Mouse (Mus musculus) testis, postnatal 14 days (tissue): ENCODE measurements around the gene Spata33.
"Not testable (repeated sequence)": the region's sequence is repeated elsewhere in the genome, so short reads cannot be mapped to it uniquely, and the experiment has no call there.

Source experiments
- DNase-seq: peaks from one replicate; pipeline ENCODE4 v3.0.0; 2021; ENCODE audit warnings: low spot score

Gene Spata33

GRCm38 (mm10) chr8:123233300-123233699 lies 20.7 kb downstream of the Spata33 start:
- no peak for DNase-seq

- DNase-seq = no peak
Observed at GRCm38 (mm10) chr8:123233760-123234159, 21.1 kb downstream of the Spata33 start.

- no peak for DNase-seq
Observed at GRCm38 (mm10) chr8:123234918-123235519, 22.4 kb downstream of the Spata33 start.

- DNase-seq = peak; percentile 84
Observed at GRCm38 (mm10) chr8:123235520-123236497, 23.2 kb downstream of the Spata33 start, which contains the start of gene Spata2l. Gene Spata2l, minus strand, starts transcription at chr8:123236233.

- no peak for DNase-seq
Observed at GRCm38 (mm10) chr8:123239398-123239797, 26.8 kb downstream of the Spata33 start.

- DNase-seq = no peak
Observed at GRCm38 (mm10) chr8:123242107-123242923, 29.7 kb downstream of the Spata33 start.

- no peak for DNase-seq
Observed at GRCm38 (mm10) chr8:123243053-123243452, 30.4 kb downstream of the Spata33 start.

GRCm38 (mm10) chr8:123244382-123244781 lies 31.8 kb downstream of the Spata33 start:
- no peak for DNase-seq

GRCm38 (mm10) chr8:123245543-123245942 lies 32.9 kb downstream of the Spata33 start:
- no peak for DNase-seq

GRCm38 (mm10) chr8:123247748-123248147 lies 35.1 kb downstream of the Spata33 start:
- no peak for DNase-seq

- DNase-seq = no peak
Observed at GRCm38 (mm10) chr8:123248596-123248995, 36.0 kb downstream of the Spata33 start.

GRCm38 (mm10) chr8:123250940-123251339 lies 38.3 kb downstream of the Spata33 start:
- DNase-seq = no peak

GRCm38 (mm10) chr8:123252925-123253324 lies 40.3 kb downstream of the Spata33 start:
- DNase-seq = no peak

GRCm38 (mm10) chr8:123253451-123254098 lies 40.9 kb downstream of the Spata33 start:
- DNase-seq = no peak

- DNase-seq = peak; percentile 87
Observed at GRCm38 (mm10) chr8:123254099-123254885, 41.7 kb downstream of the Spata33 start, which contains the start of the genes Zfp276 and Vps9d1. Gene Zfp276, plus strand, starts transcription at chr8:123254195. Gene Vps9d1, minus strand, starts transcription at chr8:123254348.

GRCm38 (mm10) chr8:123255170-123255569 lies 42.5 kb downstream of the Spata33 start:
- no peak for DNase-seq

- DNase-seq = no peak
Observed at GRCm38 (mm10) chr8:123257114-123257513, 44.5 kb downstream of the Spata33 start.

GRCm38 (mm10) chr8:123257593-123257992 lies 45.0 kb downstream of the Spata33 start:
- DNase-seq = not testable (repeated sequence)

GRCm38 (mm10) chr8:123267926-123268656 lies 55.5 kb downstream of the Spata33 start:
- DNase-seq = no peak

- DNase-seq = no peak
Observed at GRCm38 (mm10) chr8:123271147-123271546, 58.5 kb downstream of the Spata33 start.
